Mouse (Mus musculus): ENCODE results near the gene Foxc2. TPM values are rescaled to one million over a fixed set of nuclear protein-coding genes. Genes with fewer than 3 reads are reported as not detected.

The Foxc2 gene
- total RNA-seq (2021) = 1 to 10 TPM; 2.3 to 2.6 TPM
- long read RNA-seq, experiment 1, partial matches to known transcripts = 0 of 3 reads
- long read RNA-seq, experiment 1, other reads (novel, unspliced or antisense) = 0 of 3 reads
- long read RNA-seq, experiment 2 = 0 reads

- peak; percentile 35 to 40 for DNase-seq (ENCODE audit: low spot score in 2 of 2)
Observed at GRCm38 (mm10) chr8:121115948-121116347, at the start of gene Foxc2. TSS of gene Foxc2 (plus strand) at chr8:121116171.

DNA sequence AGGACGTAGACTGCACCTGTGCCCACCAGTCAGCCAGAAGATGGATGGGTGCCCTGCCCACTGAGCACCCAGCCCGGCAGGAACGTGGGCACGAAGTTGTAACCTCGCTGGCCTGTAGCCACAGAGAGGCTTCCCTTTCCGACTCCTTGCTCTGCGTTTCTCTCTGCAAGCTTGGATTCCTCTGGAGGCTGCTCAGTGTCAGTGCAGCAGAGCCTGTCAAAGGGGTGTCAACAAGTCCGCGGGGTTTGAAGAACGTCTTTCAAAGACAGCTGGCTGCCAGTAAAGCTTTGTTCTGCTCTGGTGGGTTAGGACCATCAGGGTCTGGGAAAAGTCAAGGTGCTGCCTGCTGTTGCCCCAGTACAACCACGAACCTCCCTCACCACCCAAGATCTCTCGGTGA is 44.5 kb upstream of the Foxc2 start:
- no peak for DNase-seq (ENCODE audit: low spot score in 2 of 2)

- DNase-seq (ENCODE audit: low spot score in 2 of 2) = no peak
Observed at GRCm38 (mm10) chr8:121072406-121073130, 43.4 kb upstream of the Foxc2 start.

DNA sequence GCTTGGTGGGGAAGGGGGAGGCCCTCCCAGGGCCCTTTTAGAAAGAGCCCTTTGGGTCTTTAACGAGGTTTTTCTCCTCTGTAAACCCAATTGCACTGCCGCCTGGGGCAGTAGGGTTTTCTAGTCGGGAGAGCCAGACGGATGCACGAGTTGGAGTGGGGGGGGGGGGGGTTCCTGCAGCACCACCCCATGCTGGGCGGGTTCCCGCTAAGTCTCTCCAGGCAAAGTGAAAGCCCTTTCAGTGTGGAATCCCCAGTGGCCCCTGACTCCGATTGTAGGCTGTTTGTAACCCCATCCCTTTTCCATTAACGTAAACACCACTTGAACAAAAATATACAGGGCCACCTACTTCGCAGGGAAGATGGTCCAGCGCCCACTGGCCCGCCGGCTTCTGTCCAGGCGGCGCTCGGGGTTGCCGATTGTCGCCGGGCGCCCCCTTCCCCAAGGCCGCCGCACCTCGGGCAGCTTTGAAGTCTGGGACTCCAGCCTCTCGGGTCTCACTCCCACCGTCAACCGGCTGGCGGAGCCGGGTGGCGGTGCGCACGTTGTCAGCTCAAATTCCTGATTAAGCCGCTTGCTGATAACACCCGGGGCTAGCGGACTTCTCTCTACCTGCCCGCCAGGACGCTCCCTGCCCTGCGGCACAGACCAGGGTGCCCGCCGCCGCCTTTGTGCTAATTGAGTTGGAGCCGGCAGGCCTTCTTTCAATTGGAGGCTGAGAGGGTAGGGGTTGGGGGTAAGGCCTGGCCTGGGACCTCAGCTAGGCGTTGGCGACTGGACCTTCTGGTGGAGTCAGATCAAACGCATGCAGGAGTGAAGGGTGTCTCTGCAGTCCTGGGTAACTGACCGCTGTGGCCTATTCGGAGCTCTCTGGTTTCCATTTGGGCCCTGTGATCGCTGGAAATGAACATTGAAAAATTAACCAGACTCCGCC is 42.5 kb upstream of the Foxc2 start:
- no peak for DNase-seq (ENCODE audit: low spot score in 2 of 2)

DNA sequence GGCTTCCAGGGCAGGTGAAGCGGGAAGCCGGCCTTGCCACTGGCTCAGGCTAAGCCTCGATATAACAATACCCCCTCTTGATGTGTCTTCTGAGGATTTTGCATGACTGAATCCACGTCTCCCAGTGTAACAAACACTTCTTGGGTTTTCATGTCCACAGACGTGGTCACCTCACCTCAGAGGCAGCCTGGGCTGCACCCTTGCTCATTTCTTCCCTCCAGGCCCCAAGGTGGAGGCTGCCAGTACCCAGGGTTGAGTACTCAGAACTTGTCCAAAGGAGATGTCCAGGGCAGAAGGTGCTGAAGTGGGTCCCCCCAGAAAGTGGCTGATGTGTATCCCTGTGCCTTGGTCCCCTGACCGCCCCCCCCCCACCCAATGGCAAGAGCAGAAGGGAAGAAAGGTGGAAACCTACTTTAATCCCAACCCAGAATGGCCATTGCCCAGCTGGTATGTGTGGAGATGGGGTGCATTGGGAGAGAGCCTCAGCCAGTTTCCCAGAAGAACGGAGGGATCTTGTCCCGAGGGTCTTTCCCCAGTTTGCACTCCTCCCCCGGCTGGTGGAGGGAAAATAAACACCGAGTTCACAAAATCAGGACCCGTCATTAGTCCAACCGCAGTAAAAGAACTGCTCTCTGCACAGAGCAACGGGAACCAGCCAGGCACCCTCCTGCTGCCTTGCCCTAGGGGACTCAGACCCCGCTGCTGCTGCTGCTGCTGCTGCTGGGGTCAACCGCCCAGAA is 41.7 kb upstream of the Foxc2 start:
- no peak for DNase-seq (ENCODE audit: low spot score in 2 of 2)

GRCm38 (mm10) chr8:121074848-121075145 is 41.2 kb upstream of the Foxc2 start:
- no peak for DNase-seq (ENCODE audit: low spot score in 2 of 2)

DNA sequence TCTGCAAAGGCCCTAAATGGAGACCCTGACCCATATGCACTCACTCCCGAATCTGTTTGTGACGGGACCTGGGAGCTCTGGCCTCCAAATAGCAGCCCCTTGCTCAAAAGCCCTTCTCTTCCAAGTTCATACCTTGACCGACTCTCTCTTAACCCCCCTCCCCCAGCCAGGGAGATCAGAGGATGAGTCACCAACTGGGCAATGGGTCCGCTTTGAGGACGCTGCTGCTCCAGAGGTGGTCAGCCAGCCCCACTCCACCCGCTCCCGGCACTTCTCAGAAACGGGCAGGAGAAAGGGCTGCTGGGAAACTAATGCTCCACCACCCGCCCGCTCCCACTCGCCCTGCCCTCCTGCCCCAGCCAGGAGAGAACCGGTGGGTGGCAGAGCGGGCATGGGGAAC is 40.0 kb upstream of the Foxc2 start:
- DNase-seq (ENCODE audit: low spot score in 2 of 2) = no peak

DNA sequence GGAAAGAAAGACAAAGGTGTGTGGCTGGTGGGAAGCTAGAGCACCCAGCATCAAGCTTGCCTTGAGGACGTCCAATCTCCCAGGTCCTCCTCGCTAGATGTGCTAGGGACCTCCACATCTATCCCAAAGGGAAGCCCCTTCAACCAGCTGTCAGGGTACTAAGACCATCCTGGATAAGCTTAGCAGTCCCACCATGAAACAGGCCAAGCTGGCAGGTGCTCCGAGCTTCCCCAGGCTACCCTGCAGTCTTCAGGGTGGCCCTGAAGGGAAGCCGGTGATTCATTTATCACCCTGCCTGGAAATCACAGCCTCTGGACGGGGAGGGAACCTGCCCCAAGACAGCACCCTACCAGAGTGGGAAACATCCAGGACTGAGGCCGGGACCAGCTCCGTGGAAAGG is 39.4 kb upstream of the Foxc2 start:
- DNase-seq (ENCODE audit: low spot score in 2 of 2) = no peak

DNA sequence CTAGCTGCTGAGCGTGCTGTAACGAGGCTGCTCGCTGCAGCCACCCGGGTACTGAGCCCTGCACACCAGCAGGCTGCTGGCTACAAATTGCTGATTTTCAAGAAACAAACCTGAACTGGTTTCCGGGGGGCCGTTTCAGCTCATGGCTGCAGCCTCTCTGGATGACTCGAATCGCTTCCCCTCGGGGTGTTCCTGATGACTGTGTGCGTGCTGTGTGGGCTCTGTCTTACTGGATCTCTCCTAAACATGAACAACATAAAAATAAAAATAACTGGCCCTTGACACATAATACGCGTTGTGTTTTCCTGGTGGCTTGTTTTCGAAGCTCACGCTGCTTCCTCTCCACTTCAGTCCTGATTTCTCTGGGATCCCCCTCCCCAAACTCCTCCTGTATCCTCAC is 37.2 kb upstream of the Foxc2 start:
- no peak for DNase-seq (ENCODE audit: low spot score in 2 of 2)

GRCm38 (mm10) chr8:121079201-121079600 is 36.8 kb upstream of the Foxc2 start:
- no peak for DNase-seq (ENCODE audit: low spot score in 2 of 2)

- no peak for DNase-seq (ENCODE audit: low spot score in 2 of 2)
Observed at GRCm38 (mm10) chr8:121079944-121080343, 36.0 kb upstream of the Foxc2 start.

GRCm38 (mm10) chr8:121080361-121081090 is 35.4 kb upstream of the Foxc2 start:
- DNase-seq (ENCODE audit: low spot score in 2 of 2) = no peak

GRCm38 (mm10) chr8:121081398-121081797 is 34.6 kb upstream of the Foxc2 start:
- DNase-seq (ENCODE audit: low spot score in 2 of 2) = no peak

GRCm38 (mm10) chr8:121082218-121083092 is 33.5 kb upstream of the Foxc2 start:
- DNase-seq (ENCODE audit: low spot score in 2 of 2) = no peak

- DNase-seq (ENCODE audit: low spot score in 2 of 2) = peak; percentile 25 to 31
Observed at GRCm38 (mm10) chr8:121083093-121083935, 32.7 kb upstream of the Foxc2 start.

DNA sequence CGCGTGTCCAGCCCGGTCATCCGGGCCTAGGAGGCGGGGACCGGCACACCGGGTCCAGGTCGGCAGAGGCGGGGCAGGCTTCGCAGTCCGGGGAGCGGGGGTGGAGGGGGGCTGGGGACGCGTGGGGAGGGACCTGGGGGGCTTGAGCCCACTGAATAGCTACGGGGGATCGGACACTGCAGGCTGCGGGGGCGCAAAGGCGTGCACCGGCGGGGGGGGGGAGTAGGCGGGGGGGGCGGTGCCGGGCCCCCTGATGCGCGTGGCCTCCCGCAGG is 32.1 kb upstream of the Foxc2 start:
- DNase-seq (ENCODE audit: low spot score in 2 of 2) = no peak

DNA sequence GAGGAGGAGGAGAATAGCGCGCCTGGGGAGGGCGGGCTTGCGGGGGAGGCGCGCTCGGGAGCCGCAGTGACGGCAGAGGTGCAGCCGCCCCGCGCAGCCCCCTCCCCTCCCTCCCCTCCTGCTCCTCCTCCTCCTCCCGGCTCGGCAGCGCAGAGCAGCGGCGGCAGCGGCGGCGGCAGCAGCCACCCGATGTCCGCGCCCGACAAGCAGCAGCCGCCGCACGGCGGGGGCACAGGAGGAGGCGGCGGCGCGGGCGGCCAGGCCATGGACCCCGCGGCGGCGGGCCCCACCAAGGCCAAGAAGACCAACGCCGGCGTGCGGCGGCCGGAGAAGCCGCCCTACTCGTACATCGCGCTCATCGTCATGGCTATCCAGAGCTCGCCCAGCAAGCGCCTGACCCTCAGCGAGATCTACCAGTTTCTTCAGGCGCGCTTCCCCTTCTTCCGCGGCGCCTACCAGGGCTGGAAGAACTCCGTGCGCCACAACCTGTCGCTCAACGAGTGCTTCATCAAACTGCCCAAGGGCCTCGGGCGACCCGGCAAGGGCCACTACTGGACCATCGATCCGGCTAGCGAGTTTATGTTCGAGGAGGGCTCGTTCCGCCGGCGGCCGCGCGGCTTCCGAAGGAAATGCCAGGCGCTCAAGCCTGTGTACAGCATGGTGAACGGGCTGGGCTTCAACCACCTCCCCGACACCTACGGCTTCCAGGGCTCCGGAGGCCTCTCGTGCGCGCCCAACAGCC is 31.6 kb upstream of the Foxc2 start, which contains the start of gene Foxf1:
TSS of gene Foxf1 (plus strand) at position 177 of the 742 bp plus-strand sequence.
- no peak for DNase-seq (ENCODE audit: low spot score in 2 of 2)

DNA sequence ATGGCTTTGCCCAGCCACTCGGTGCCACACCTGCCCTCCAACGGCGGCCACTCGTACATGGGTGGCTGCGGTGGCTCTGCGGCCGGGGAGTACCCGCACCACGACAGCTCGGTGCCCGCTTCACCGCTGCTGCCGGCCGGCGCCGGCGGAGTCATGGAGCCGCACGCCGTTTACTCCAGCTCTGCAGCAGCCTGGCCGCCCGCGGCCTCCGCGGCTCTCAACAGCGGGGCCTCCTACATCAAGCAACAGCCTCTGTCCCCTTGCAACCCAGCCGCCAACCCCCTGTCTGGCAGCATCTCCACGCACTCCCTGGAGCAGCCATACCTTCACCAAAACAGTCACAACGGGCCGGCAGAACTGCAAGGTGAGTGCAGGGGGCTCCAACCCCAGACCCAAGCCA is 31.0 kb upstream of the Foxc2 start:
- no peak for DNase-seq (ENCODE audit: low spot score in 2 of 2)

Measured in left cerebral cortex, adult 18-20 months (tissue).